ENCODE assay signal across 8 mouse cellular contexts in the genomic region with DNA sequence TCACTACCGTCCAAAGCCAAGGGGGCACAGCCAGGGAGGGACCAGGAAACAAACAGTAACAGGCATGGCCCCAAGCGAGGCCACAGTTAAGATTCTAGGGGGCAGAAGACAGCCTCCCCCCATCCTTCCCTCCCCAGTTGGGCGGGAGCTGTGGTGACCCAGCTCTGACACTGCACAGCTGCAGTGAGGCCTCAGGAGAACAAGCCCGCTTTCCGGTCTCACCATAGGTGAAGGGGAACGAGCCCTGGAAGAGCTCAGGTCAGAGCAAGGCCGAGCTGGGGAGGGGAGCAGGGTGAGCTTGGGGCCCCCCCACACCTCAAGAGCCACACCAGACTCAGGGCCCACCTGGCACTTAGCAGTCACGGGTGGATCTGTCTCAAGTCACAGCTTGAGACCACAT. TPM values are rescaled to one million over a fixed set of nuclear protein-coding genes. Genes with fewer than 3 reads are reported as not detected.
DNase-seq lines count a peak whose midpoint lies in the region; ATAC-seq lines count a peak whose summit lies in the region.

No protein-coding gene starts in this region.

- H3K4me2 ChIP-seq in midbrain, embryonic 14.5 days (ENCODE audit: low read length) = no peak overlapping the region
- peak overlapping the region; percentile 58 for H3K4me2 ChIP-seq in liver, embryonic 15.5 days

- no peak overlapping the region for H3K9ac ChIP-seq in midbrain, embryonic 14.5 days (replicated peaks; ENCODE audit: low read length)
- H3K9ac ChIP-seq in liver, embryonic 15.5 days = no peak overlapping the region

- peak; percentile 95 for DNase-seq in heart, adult 11 months
- no peak for DNase-seq in heart, adult 18-20 months
- no peak for DNase-seq in midbrain, embryonic 10.5 days (ENCODE audit: low spot score)
- DNase-seq in midbrain, embryonic 14.5 days = no peak
- DNase-seq in thymus, postnatal 4 days = peak; percentile 71
- DNase-seq in adrenal gland, postnatal 10 days = no peak

- peak overlapping the region; percentile 49; the same call in 1 of the 2 replicates for H3K4me3 ChIP-seq in midbrain, embryonic 10.5 days
- no peak overlapping the region for H3K4me3 ChIP-seq in midbrain, embryonic 14.5 days (replicated peaks; ENCODE audit: low read depth, low read length)
- H3K4me3 ChIP-seq in liver, embryonic 15.5 days (replicated peaks) = no peak overlapping the region

- peak overlapping the region; percentile 83 for H3K27ac ChIP-seq in midbrain, embryonic 10.5 days (replicated peaks)
- no peak overlapping the region for H3K27ac ChIP-seq in midbrain, embryonic 14.5 days (replicated peaks; ENCODE audit: low read depth, low read length)
- H3K27ac ChIP-seq in liver, embryonic 15.5 days (replicated peaks) = no peak overlapping the region

- H3K9me3 ChIP-seq in midbrain, embryonic 10.5 days (replicated peaks) = no peaks in the 10 kb centered on the region
- H3K9me3 ChIP-seq in midbrain, embryonic 14.5 days (ENCODE audit: control insufficient read depth, low read length) = no peaks in the 10 kb centered on the region
- H3K9me3 ChIP-seq in liver, embryonic 15.5 days (replicated peaks) = no peaks in the 10 kb centered on the region

- 57% methylated on average over 8 of the region's 8 CpGs for WGBS in midbrain, embryonic 10.5 days
- 61% methylated on average over 8 of the region's 8 CpGs for WGBS in midbrain, embryonic 14.5 days
- 53% methylated on average over 7 of the region's 8 CpGs for WGBS in liver, embryonic 15.5 days (ENCODE audit: insufficient replicate concordance)

- H3K4me1 ChIP-seq in midbrain, embryonic 10.5 days = peaks cover 87% of the 10 kb centered on the region
- H3K4me1 ChIP-seq in midbrain, embryonic 14.5 days (ENCODE audit: control insufficient read depth, insufficient read depth, low read length) = peaks cover 41% of the 10 kb centered on the region
- peaks cover 88% of the 10 kb centered on the region for H3K4me1 ChIP-seq in liver, embryonic 15.5 days (replicated peaks)

- peaks cover 32% of the 10 kb centered on the region for H3K27me3 ChIP-seq in midbrain, embryonic 10.5 days (ENCODE audit: low read depth, poor library complexity, severe bottlenecking)
- H3K27me3 ChIP-seq in midbrain, embryonic 14.5 days (ENCODE audit: control insufficient read depth, insufficient read depth, low read length) = no peaks in the 10 kb centered on the region
- peaks cover 39% of the 10 kb centered on the region for H3K27me3 ChIP-seq in liver, embryonic 15.5 days

- peaks cover 53% of the 10 kb centered on the region for H3K36me3 ChIP-seq in midbrain, embryonic 10.5 days
- peaks cover 10% of the 10 kb centered on the region for H3K36me3 ChIP-seq in midbrain, embryonic 14.5 days (ENCODE audit: control insufficient read depth, insufficient read depth, low read length)
- peaks cover 3% of the 10 kb centered on the region; the same call in 1 of the 2 replicates for H3K36me3 ChIP-seq in liver, embryonic 15.5 days (replicated peaks)

- ATAC-seq in midbrain, embryonic 14.5 days (ENCODE audit: low FRiP score, low TSS enrichment) = no peak
- no peak for ATAC-seq in liver, embryonic 15.5 days (ENCODE audit: insufficient read depth)
- ATAC-seq in cerebellum, adult (ENCODE audit: insufficient number of reproducible peaks, low FRiP score, low TSS enrichment) = no peak

RNA-seq across cellular contexts. Expression of gene Rflna, which starts 52.9 kb away (rescaled TPM):
- under 1 TPM; 0.18 to 0.20 TPM for total RNA-seq in heart, adult 18-20 months (2021)
- polyA plus RNA-seq in midbrain, embryonic 10.5 days (2016; fragmentation: Nextera tagmentation; extraction: Ambion mirVana) = 6.8 TPM in 2 replicates
- 5.7 and 5.9 TPM in 2 replicates for polyA plus RNA-seq in midbrain, embryonic 14.5 days (2014; fragmentation: Nextera tagmentation; extraction: Ambion mirVana)
- polyA plus RNA-seq in liver, embryonic 15.5 days (2015; fragmentation: Nextera tagmentation; extraction: Ambion mirVana) = 0.20 and 0.22 TPM in 2 replicates
- 1 to 10 TPM; 4.3 TPM for total RNA-seq in adrenal gland, postnatal 10 days (2021)

Comparison
In these comparisons a context has a peak if more than half of its experiments do, and no peak if none do; other contexts are left out.
1. DNase-seq: peak in heart, adult 11 months (single experiment) and thymus, postnatal 4 days (single experiment); none in heart, adult 18-20 months (0 of 2), midbrain, embryonic 10.5 days (single experiment), midbrain, embryonic 14.5 days (single experiment) and adrenal gland, postnatal 10 days (single experiment).